Mouse (Mus musculus) ovary, postnatal 10 days (tissue): ENCODE measurements around the gene Cd300e.

Experiments used
- DNase-seq: peaks from one replicate; pipeline ENCODE4 v3.0.0; 2022; ENCODE audit warnings: low spot score

The Cd300e gene

GRCm38 (mm10) chr11:115062077-115062476 lies at the start of gene Cd300e:
Gene Cd300e (minus strand): TSS chr11:115062177.
- no peak for DNase-seq

- DNase-seq, result no peak
Observed at GRCm38 (mm10) chr11:115110271-115110670, 48.3 kb upstream of the Cd300e start.

GRCm38 (mm10) chr11:115108176-115108575 lies 46.2 kb upstream of the Cd300e start:
- no peak for DNase-seq

- no peak for DNase-seq
Observed at GRCm38 (mm10) chr11:115107403-115107916, 45.5 kb upstream of the Cd300e start.

- no peak for DNase-seq
Observed at GRCm38 (mm10) chr11:115106638-115107037, 44.7 kb upstream of the Cd300e start.

- no peak for DNase-seq
Observed at GRCm38 (mm10) chr11:115104769-115105563, 43.0 kb upstream of the Cd300e start.

- DNase-seq, result no peak
Observed at GRCm38 (mm10) chr11:115103470-115104413, 41.8 kb upstream of the Cd300e start.

GRCm38 (mm10) chr11:115102116-115102515 lies 40.1 kb upstream of the Cd300e start:
- no peak for DNase-seq

- DNase-seq, result no peak
Observed at GRCm38 (mm10) chr11:115101615-115102051, 39.7 kb upstream of the Cd300e start.

- DNase-seq, result no peak
Observed at GRCm38 (mm10) chr11:115100741-115101140, 38.8 kb upstream of the Cd300e start.

GRCm38 (mm10) chr11:115100032-115100621 lies 38.1 kb upstream of the Cd300e start:
- DNase-seq, result no peak

GRCm38 (mm10) chr11:115099241-115099840 lies 37.4 kb upstream of the Cd300e start:
- no peak for DNase-seq

- no peak for DNase-seq
Observed at GRCm38 (mm10) chr11:115098203-115098932, 36.4 kb upstream of the Cd300e start.

- DNase-seq, result no peak
Observed at GRCm38 (mm10) chr11:115092140-115092539, 30.2 kb upstream of the Cd300e start.

- no peak for DNase-seq
Observed at GRCm38 (mm10) chr11:115091362-115091901, 29.5 kb upstream of the Cd300e start, which contains the start of gene Rab37. Gene Rab37 (plus strand): TSS chr11:115091431.

- DNase-seq, result no peak
Observed at GRCm38 (mm10) chr11:115089853-115090252, 27.9 kb upstream of the Cd300e start.

GRCm38 (mm10) chr11:115086213-115086612 lies 24.2 kb upstream of the Cd300e start:
- no peak for DNase-seq

GRCm38 (mm10) chr11:115085064-115085463 lies 23.1 kb upstream of the Cd300e start:
- no peak for DNase-seq

GRCm38 (mm10) chr11:115084595-115084994 lies 22.6 kb upstream of the Cd300e start:
- DNase-seq, result no peak

- DNase-seq, result peak; percentile 51
Observed at GRCm38 (mm10) chr11:115083376-115084139, 21.6 kb upstream of the Cd300e start.
